Mouse (Mus musculus) midbrain, embryonic 15.5 days (tissue): ENCODE measurements at regions not wholly inside any gene's neighbourhood (a gene's known extent, or its start where the extent isn't known, plus 50 kb on each side); places are given as distances from the start of the nearest gene placed in this dataset.
A peak's percentile ranks its signal among the peaks of the same experiment; 100 is the strongest.

ENCODE experiments used
- ATAC-seq: fragments of 200-750 bp; cut with Nextera tagmentation; replicated peaks from 2 replicates; pipeline ENCODE4 v1.8.0; 2017; ENCODE audit warnings: moderate TSS enrichment
- H3K27ac ChIP-seq: fragments of 300-500 bp; sonication (generic); 2 replicates; pipeline ENCODE4 v1.5.1; 2015; ENCODE audit warnings: mild to moderate bottlenecking, inconsistent platforms
- H3K27me3 ChIP-seq: fragments of 300-500 bp; sonication (generic); replicated peaks from 2 replicates; pipeline ENCODE4 v1.6.1; 2015; ENCODE audit warnings: inconsistent platforms
- H3K36me3 ChIP-seq: fragments of 300-500 bp; sonication (generic); replicated peaks from 2 replicates; pipeline ENCODE4 v1.6.1; 2015; ENCODE audit warnings: inconsistent platforms
- H3K4me1 ChIP-seq: fragments of 300-500 bp; sonication (generic); 2 replicates; pipeline ENCODE4 v1.6.1; 2015; ENCODE audit warnings: inconsistent platforms
- H3K4me2 ChIP-seq: fragments of 300-500 bp; sonication (generic); 2 replicates; pipeline ENCODE4 v1.6.1; 2015; ENCODE audit warnings: inconsistent platforms, mild to moderate bottlenecking, moderate library complexity
- H3K4me3 ChIP-seq: fragments of 300-500 bp; sonication (generic); 2 replicates; pipeline ENCODE4 v1.5.1; 2015; ENCODE audit warnings: mild to moderate bottlenecking, inconsistent platforms
- H3K9ac ChIP-seq: fragments of 300-500 bp; sonication (generic); 2 replicates; pipeline ENCODE4 v1.6.1; 2015; ENCODE audit warnings: mild to moderate bottlenecking, inconsistent platforms
- H3K9me3 ChIP-seq: fragments of 300-500 bp; sonication (generic); 2 replicates; pipeline ENCODE4 v1.6.1; 2016; ENCODE audit warnings: inconsistent platforms
- WGBS: fragments of 180-500 bp; shearing (Covaris S2); methylation state at CpG from one replicate; pipeline ENCODE4 v1.1.7; 2015; ENCODE audit warnings: mixed read lengths; 5-methylcytosine and 5-hydroxymethylcytosine counted together

- ATAC-seq, result no peak
- H3K4me1 ChIP-seq, result no peaks in the 10 kb centered on the region
- H3K36me3 ChIP-seq, result no peaks in the 10 kb centered on the region
- H3K9ac ChIP-seq, result no peak overlapping the region
- H3K4me2 ChIP-seq, result no peak overlapping the region
- no peaks in the 10 kb centered on the region for H3K9me3 ChIP-seq
- H3K27me3 ChIP-seq, result no peaks in the 10 kb centered on the region; the same call in 1 of the 2 replicates
- H3K27ac ChIP-seq, result no peak overlapping the region
- 61% methylated on average over 8 of the region's 8 CpGs for WGBS
- H3K4me3 ChIP-seq, result no peak overlapping the region
Observed at GRCm38 (mm10) chr16:25042669-25043440, 243.8 kb upstream of the Tprg start.

DNA sequence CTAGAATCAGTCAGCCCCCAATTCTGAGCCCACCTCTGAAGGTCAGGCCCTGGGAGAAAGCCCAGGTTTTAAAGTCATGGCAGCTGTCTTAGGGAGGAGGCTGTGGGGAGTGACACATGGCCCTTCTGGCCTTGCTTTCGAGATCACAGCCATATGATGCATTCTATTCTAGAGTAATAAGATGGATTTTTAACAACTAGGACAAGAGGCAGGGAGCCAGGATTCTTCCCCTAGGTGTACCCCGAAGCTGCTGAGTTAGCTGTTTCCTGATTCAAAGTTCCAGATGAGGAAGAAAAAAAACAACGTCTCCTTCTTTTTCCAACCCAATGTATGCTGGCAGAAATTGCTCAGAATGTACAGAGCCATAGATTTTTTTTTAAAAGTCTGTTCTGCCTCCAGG lies 242.0 kb upstream of the Tprg start:
- H3K9me3 ChIP-seq, result no peaks in the 10 kb centered on the region
- ATAC-seq, result no peak
- no peak overlapping the region for H3K4me3 ChIP-seq
- H3K4me2 ChIP-seq, result no peak overlapping the region
- H3K9ac ChIP-seq, result no peak overlapping the region
- 86% methylated on average over 3 of the region's 3 CpGs for WGBS
- H3K4me1 ChIP-seq, result no peaks in the 10 kb centered on the region
- no peak overlapping the region for H3K27ac ChIP-seq
- no peaks in the 10 kb centered on the region for H3K36me3 ChIP-seq
- no peaks in the 10 kb centered on the region; the same call in 1 of the 2 replicates for H3K27me3 ChIP-seq

- H3K9ac ChIP-seq, result no peak overlapping the region
- H3K4me1 ChIP-seq, result no peaks in the 10 kb centered on the region
- H3K4me2 ChIP-seq, result no peak overlapping the region
- H3K4me3 ChIP-seq, result no peak overlapping the region
- 94% methylated on average over 2 of the region's 2 CpGs for WGBS
- no peaks in the 10 kb centered on the region for H3K36me3 ChIP-seq
- no peaks in the 10 kb centered on the region; the same call in 1 of the 2 replicates for H3K27me3 ChIP-seq
- H3K27ac ChIP-seq, result no peak overlapping the region
- ATAC-seq, result no peak
- H3K9me3 ChIP-seq, result no peaks in the 10 kb centered on the region
Observed at GRCm38 (mm10) chr16:25047726-25048125, 238.9 kb upstream of the Tprg start.

DNA sequence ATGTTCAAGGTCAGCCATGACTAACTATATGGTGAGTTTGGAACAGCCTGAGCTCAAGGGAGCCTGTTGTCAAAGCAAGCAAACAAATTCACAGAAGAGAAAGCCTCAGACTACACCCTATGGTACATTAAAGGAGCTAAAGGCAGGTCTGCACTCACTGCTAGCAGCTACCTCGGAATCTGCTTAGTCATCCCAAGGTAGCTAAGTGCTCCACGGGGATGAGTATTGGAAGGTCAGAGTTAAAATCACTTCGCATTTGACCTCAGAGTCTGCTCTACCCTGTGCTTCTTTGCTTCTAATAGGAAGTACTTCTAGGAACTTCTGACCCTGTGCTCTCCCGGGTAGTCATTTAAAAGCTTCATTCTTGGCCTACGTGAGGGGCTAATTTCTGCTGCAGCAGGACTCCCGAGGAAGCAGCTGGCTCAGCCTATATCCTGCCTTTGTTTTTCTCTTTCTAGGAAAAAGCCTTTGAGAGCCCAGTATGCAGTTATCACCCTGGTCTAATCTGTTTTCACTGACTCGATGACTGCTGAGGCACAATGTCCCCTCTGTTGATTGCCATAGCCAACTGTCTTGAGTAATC lies 236.6 kb upstream of the Tprg start:
- Histone ChIP-seq H3K27ac (no peak overlapping the region), H3K4me2 (no peak overlapping the region), H3K36me3 (no peaks in the 10 kb centered on the region), H3K9ac (no peak overlapping the region), H3K4me1 (no peaks in the 10 kb centered on the region), H3K27me3 (no peaks in the 10 kb centered on the region; the same call in 1 of the 2 replicates), H3K9me3 (no peaks in the 10 kb centered on the region), H3K4me3 (no peak overlapping the region)
- 48% methylated on average over 7 of the region's 7 CpGs for WGBS
- ATAC-seq, result no peak

DNA sequence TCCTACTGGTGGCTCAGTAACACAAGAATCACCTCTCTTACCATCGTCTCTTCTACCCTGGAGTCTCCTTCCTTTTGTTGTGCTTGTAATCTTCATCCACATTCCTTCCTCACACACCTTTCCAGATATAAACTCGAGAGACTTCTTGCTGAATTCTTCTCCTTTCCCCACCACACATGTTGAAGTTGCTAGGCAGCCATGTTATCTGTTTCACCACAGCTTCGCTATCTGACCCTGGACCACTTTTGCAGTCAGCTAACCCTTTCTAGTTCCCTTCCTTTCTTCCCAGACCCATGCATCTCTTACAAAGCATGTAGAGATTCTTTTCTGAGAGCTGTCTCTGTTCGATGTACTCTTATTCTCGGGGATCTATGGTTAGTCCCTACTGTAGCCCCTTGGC lies 235.6 kb upstream of the Tprg start:
- Histone ChIP-seq H3K27me3 (no peaks in the 10 kb centered on the region; the same call in 1 of the 2 replicates), H3K36me3 (no peaks in the 10 kb centered on the region), H3K9ac (no peak overlapping the region), H3K4me3 (no peak overlapping the region), H3K4me2 (no peak overlapping the region), H3K27ac (no peak overlapping the region), H3K4me1 (no peaks in the 10 kb centered on the region), H3K9me3 (no peaks in the 10 kb centered on the region)
- no peak for ATAC-seq
- WGBS, result 92% methylated on average over 5 of the region's 5 CpGs

DNA sequence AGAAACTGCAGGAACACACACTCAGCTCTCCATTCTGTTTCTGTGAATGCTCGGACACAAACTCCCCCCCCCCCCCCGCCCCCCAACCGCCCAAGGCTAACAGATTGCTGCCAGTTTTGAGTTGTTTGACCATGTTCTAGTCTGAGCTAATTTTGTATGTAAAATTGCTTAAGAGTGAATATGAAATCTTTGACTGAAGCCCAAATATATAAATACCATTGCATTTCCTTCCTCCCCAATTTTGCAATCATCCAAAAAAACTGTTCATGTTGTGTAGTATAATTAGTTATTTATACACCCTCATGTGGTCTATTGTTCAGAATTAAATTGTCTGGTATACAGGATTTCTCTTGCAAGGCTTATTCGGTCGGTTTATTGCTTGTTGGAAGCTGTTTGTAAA lies 234.2 kb upstream of the Tprg start:
- H3K9ac ChIP-seq, result no peak overlapping the region
- H3K4me1 ChIP-seq, result no peaks in the 10 kb centered on the region
- H3K27ac ChIP-seq, result no peak overlapping the region
- no peak for ATAC-seq
- H3K4me3 ChIP-seq, result no peak overlapping the region
- no peaks in the 10 kb centered on the region for H3K36me3 ChIP-seq
- no peaks in the 10 kb centered on the region for H3K9me3 ChIP-seq
- 78% methylated on average over 5 of the region's 5 CpGs for WGBS
- H3K27me3 ChIP-seq, result no peaks in the 10 kb centered on the region; the same call in 1 of the 2 replicates
- H3K4me2 ChIP-seq, result no peak overlapping the region

DNA sequence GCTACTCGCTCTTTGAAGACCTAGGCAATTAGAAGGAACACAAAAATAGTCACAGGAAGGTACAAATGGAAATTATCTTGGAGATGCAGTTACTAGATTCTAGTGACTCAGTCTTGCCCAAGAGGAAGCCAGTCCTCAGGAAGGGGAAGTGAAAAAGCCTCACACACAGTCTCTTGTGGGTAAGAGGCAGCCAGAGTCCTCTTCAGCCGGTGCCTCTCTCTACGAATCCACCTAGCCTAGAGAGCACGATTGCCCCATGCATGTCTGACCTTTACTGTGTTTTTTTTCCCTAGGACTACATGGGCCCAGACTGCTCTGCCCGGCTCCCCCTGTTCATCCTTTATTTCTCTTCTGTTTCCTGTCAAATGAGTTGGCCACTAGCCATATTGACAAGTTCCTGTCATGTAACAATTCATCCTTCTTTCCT lies 233.7 kb upstream of the Tprg start:
- ATAC-seq, result no peak
- H3K9me3 ChIP-seq, result no peaks in the 10 kb centered on the region
- H3K4me2 ChIP-seq, result no peak overlapping the region
- WGBS, result 84% methylated on average over 5 of the region's 5 CpGs
- H3K4me3 ChIP-seq, result no peak overlapping the region
- no peaks in the 10 kb centered on the region for H3K36me3 ChIP-seq
- no peaks in the 10 kb centered on the region; the same call in 1 of the 2 replicates for H3K27me3 ChIP-seq
- H3K9ac ChIP-seq, result no peak overlapping the region
- H3K4me1 ChIP-seq, result no peaks in the 10 kb centered on the region
- no peak overlapping the region for H3K27ac ChIP-seq

- no peak overlapping the region for H3K27ac ChIP-seq
- no peak overlapping the region for H3K4me2 ChIP-seq
- no peaks in the 10 kb centered on the region for H3K27me3 ChIP-seq
- H3K4me3 ChIP-seq, result no peak overlapping the region
- no peaks in the 10 kb centered on the region for H3K36me3 ChIP-seq
- WGBS, result 92% methylated on average over 2 of the region's 2 CpGs
- no peak overlapping the region for H3K9ac ChIP-seq
- no peaks in the 10 kb centered on the region for H3K9me3 ChIP-seq
- ATAC-seq, result no peak
- peaks cover 9% of the 10 kb centered on the region for H3K4me1 ChIP-seq
Observed at GRCm38 (mm10) chr16:25054304-25054703, 232.3 kb upstream of the Tprg start.

- no peak overlapping the region for H3K27ac ChIP-seq
- H3K27me3 ChIP-seq, result no peaks in the 10 kb centered on the region
- ATAC-seq, result no peak
- no peak overlapping the region for H3K4me3 ChIP-seq
- H3K9ac ChIP-seq, result no peak overlapping the region
- H3K4me2 ChIP-seq, result no peak overlapping the region
- no peaks in the 10 kb centered on the region for H3K36me3 ChIP-seq
- no peaks in the 10 kb centered on the region for H3K9me3 ChIP-seq
- peaks cover 15% of the 10 kb centered on the region for H3K4me1 ChIP-seq
- 62% methylated on average over 9 of the region's 9 CpGs for WGBS
Observed at GRCm38 (mm10) chr16:25055376-25055775, 231.2 kb upstream of the Tprg start.

DNA sequence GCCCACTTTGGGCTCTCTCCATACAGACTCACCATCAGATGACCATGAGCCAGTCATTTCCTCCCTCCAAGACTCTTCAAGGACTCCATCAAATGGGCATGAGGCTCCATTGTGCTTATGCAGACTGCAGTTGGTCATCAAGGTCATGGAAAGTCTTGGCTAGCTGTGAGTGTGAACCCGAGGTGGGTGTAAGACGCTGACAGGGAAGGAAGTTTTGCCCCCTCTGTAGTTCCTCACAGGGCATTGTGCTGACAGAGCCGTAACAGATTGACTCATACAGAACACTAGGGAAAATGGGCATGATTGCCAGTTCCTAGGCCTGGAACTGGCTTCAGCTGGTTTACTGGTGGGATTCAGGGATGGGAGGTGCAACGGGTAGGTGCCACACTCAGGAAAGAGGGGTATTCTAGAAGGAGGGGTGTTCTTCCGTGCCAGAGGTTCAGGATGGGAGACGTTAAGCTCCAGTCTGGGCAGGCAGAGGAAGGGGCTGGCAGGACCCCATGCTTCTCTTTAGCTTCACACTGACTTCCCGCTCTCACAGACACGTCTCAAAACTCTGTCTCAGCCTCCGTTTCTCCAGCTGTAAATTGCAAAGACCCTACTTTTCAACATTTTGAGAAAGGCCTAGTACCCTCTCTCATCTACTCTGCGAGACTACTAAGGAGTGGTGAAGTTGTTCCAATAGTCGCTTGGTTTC lies 228.4 kb upstream of the Tprg start:
- Histone ChIP-seq H3K4me3 (peak overlapping the region; percentile 54), H3K4me2 (peak overlapping the region; percentile 77), H3K27me3 (no peaks in the 10 kb centered on the region), H3K36me3 (no peaks in the 10 kb centered on the region), H3K9me3 (no peaks in the 10 kb centered on the region), H3K4me1 (peaks cover 15% of the 10 kb centered on the region), H3K9ac (0 out of 2 replicates have a peak overlapping the region, but pooled peaks have one; percentile 57), H3K27ac (peak overlapping the region; percentile 80)
- ATAC-seq, result peak; percentile 7
- 26% methylated on average over 11 of the region's 11 CpGs for WGBS

DNA sequence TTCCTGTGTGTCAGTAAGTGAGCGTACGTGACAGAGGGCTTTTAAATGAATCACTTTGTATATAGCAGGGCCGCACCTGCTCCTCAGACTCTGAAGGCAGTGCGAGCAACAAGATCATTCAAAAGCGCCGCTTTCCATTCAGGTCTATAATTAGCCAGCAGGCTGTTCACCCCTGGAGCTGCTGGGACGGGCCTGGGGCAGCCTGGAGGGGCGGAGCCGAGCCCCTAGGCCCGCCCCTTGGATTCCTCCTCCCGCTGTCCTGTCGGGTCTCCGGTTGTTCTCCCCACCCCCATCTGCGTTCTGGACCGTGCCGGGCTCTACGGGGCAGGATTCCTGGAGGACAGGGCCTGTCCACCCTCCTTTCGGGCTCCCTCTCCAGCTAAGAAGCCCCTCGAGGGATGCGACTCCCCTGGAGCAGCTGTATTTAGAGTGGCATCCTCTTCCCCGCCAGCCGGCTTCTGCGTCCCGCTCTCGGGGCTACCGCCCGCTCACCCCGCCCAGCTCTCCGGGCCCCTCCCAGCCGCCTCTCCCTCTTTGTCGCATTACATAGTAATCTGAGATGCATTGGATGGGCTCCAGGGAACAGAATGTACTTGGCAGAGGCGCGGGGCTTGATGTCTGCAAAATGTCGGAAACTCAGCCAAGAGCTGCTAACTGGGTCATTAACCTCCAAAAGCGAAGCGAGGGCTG lies 227.7 kb upstream of the Tprg start:
- Histone ChIP-seq H3K27me3 (no peaks in the 10 kb centered on the region), H3K9me3 (no peaks in the 10 kb centered on the region), H3K27ac (peak overlapping the region; percentile 80), H3K36me3 (no peaks in the 10 kb centered on the region), H3K4me2 (peak overlapping the region; percentile 77), H3K9ac (peak overlapping the region; percentile 57), H3K4me1 (peaks cover 15% of the 10 kb centered on the region), H3K4me3 (peak overlapping the region; percentile 54)
- peak; percentile 95 for ATAC-seq
- under 1% methylated on average over 36 of the region's 36 CpGs for WGBS

DNA sequence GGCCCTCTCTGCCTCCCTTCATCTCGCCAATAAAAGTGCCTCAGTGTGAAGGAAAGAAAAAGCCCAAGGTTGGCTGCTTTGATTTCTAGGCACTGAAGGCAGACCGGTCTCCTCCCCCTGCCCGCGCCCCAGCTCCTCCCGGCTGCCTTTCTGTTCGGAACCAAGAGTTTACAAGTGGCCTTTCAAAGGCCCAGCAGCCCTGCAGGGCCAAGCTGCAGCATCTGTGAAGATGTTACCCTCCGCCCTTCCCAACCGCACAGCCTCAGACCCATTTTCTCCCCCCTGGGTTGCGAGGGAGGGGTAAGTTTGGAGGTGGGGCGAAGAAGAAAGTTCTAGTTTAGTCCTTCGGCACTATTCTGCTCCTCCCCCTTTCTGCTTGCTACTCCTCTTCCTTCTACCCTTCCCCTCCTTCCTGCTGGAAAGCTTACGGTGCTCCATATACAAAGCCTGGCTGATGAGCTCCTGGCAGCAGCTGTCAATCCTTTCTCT lies 227.1 kb upstream of the Tprg start:
- Histone ChIP-seq H3K9ac (peak overlapping the region; percentile 57), H3K27ac (peak overlapping the region; percentile 80), H3K36me3 (no peaks in the 10 kb centered on the region), H3K27me3 (no peaks in the 10 kb centered on the region), H3K4me3 (peak overlapping the region; percentile 54), H3K9me3 (no peaks in the 10 kb centered on the region), H3K4me1 (peaks cover 15% of the 10 kb centered on the region), H3K4me2 (peak overlapping the region; percentile 77)
- 1% methylated on average over 12 of the region's 12 CpGs for WGBS
- ATAC-seq, result no peak; the same call in 1 of the 2 replicates
